Mouse (Mus musculus): ENCODE measurements at regions not wholly inside any gene's neighbourhood (a gene's known extent, or its start where the extent isn't known, plus 50 kb on each side); places are given as distances from the start of the nearest gene placed in this dataset.

- DNase-seq, result no peak
These were observed 90.7 kb upstream of the Gm765 start for GRCm38 (mm10) chr6:98433286-98433685.

DNA sequence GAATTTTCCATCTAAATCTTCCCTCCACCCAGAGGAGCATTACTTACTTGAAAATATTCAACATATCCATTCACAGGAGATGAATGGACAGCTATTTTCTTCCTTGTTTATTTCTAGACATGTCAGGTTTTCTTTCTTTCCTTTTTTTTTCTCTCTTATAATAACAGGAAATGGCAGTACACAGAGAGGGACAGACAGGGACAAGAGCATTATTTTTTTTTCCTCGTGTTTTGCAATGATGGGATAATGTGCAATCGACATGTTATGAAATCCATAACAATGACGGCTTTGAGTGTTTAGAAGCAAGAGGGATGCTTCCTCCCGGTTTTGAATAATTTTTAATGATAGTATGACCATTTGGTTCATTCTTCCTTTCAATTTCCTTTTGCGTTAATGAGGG is 86.6 kb upstream of the Gm765 start:
- DNase-seq, result no peak

- DNase-seq, result no peak
These were observed 60.1 kb upstream of the Gm765 start for GRCm38 (mm10) chr6:98402605-98403004.

DNA sequence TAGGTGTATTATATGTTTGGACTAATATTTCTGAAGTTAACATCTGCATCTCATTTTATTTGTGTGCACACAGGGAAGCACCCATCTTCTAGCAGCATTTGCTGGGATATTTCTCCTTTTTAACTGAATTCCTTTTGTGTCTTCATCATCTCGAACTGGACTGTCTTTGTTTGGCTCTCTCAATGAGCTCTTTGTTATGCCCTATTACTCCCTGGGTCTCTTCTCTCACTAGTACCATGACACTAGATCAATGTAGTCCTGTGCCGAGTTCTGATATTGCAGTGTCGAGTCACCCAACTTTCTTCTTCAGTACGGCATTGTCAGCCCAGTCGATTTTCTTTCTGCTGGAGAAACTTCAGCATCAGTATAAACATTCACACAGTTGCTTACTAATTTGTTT is 52.0 kb upstream of the Gm765 start:
- DNase-seq, result no peak
